ENCODE assay signal across 8 mouse cellular contexts in the genomic region with DNA sequence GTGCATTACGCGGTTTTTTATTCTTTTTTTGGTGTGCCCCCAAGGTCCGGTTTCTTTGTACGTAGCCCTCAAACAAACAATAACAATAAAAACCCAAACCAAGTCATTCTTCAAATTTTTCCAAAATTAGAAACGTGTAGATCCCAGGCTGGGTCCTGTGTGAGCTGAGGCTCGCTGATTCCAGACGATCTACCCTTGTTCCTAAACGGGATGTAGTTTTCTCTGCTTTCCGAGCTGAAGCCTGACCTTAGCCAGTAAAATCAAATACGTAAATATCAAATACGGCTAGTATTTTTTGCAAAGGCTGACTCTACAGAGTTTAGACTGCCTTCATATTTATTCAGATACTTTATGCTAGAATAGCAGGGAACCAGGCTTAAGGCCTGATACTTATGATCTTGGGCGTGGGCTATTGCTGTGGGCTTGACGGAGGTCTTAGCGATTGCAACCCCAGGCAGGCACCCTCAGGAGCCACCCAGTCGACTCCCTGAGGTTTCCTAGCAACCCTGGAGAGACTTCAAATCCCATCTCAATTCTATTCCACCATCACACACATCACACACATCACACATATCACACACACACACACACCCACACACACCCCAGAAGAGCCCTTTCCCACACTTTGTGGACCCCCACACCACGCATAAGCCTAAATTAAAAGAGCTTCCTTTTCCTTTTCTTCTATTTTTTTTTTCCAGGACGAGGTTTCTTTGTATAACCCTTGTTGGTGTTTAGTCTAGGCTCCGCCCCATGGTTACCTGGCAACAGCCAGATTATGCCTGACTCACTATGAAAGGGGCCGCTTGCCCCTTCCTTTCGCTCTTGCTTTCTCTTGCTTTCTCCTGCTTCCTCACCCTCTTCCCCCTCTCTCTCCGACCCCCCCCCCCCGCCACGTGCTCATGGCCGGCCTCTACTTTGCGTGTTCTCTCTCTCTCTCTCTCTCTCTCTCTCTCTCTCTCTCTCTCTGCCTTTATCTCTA. TPM values are rescaled to one million over a fixed set of nuclear protein-coding genes. Genes with fewer than 3 reads are reported as not detected.
DNase-seq lines count a peak whose midpoint lies in the region; ATAC-seq and TF ChIP-seq lines count a peak whose summit lies in the region.

No protein-coding gene starts in this region.

- TF ChIP-seq EP300 in liver, embryonic 14.5 days (IDR thresholded peaks at IDR 0.05; ENCODE audit: low read depth): no peak

- peak overlapping the region; percentile 41 for H3ac ChIP-seq in C2C12 (ENCODE audit: control insufficient read depth, insufficient read length, low read depth)

- no peak for TF ChIP-seq CTCF in C2C12 (IDR thresholded peaks at IDR 0.05; ENCODE audit: control insufficient read depth, insufficient read depth, insufficient read length)
- no peak for TF ChIP-seq CTCF in embryonic fibroblast, embryonic 13.5 days (IDR thresholded peaks at IDR 0.05; ENCODE audit: borderline replicate concordance, insufficient read depth, low read length)
- TF ChIP-seq CTCF in kidney, postnatal 0 days (IDR thresholded peaks at IDR 0.05; ENCODE audit: low read depth): no peak
- TF ChIP-seq CTCF in liver, embryonic 14.5 days (IDR thresholded peaks at IDR 0.05; ENCODE audit: low read depth): no peak
- no peak for TF ChIP-seq CTCF in testis, adult 2 months (IDR thresholded peaks at IDR 0.05; ENCODE audit: control insufficient read depth, insufficient read depth, insufficient replicate concordance, low read depth, low read length)

- H3K4me1 ChIP-seq in embryonic fibroblast, embryonic 13.5 days (ENCODE audit: control insufficient read depth, insufficient read depth, low read length): peaks cover 3% of the 10 kb centered on the region; the same call in 1 of the 2 replicates
- H3K4me1 ChIP-seq in heart, embryonic 14.5 days (ENCODE audit: control insufficient read depth in 2 of 2, insufficient read depth in 2 of 2, low read length in 2 of 2): peaks cover 28 to 44% of the 10 kb centered on the region in 2 experiments
- peaks cover 26% of the 10 kb centered on the region for H3K4me1 ChIP-seq in kidney, postnatal 0 days (replicated peaks; ENCODE audit: insufficient read depth, low read length)
- H3K4me1 ChIP-seq in liver, embryonic 14.5 days (replicated peaks; ENCODE audit: control insufficient read depth in 2 of 2, insufficient read depth in 2 of 2, low read length in 1 of 2): peaks cover 20 to 32% of the 10 kb centered on the region in 2 experiments
- H3K4me1 ChIP-seq in neural tube, embryonic 12.5 days: peaks cover 28% of the 10 kb centered on the region
- peaks cover 18% of the 10 kb centered on the region for H3K4me1 ChIP-seq in testis, adult 2 months (ENCODE audit: control insufficient read depth, insufficient read depth, low read length)

- no peaks in the 10 kb centered on the region for H3K27me3 ChIP-seq in C2C12 (ENCODE audit: control insufficient read depth, insufficient read depth, insufficient read length)
- no peaks in the 10 kb centered on the region for H3K27me3 ChIP-seq in heart, embryonic 14.5 days (ENCODE audit: control insufficient read depth, insufficient read depth, low read length)
- no peaks in the 10 kb centered on the region for H3K27me3 ChIP-seq in kidney, postnatal 0 days (ENCODE audit: insufficient read depth, low read length)
- H3K27me3 ChIP-seq in liver, embryonic 14.5 days (ENCODE audit: control insufficient read depth, insufficient read depth, low read length): peaks cover 3% of the 10 kb centered on the region
- H3K27me3 ChIP-seq in neural tube, embryonic 12.5 days (replicated peaks): no peaks in the 10 kb centered on the region
- H3K27me3 ChIP-seq in testis, adult 2 months (ENCODE audit: control insufficient read depth, insufficient read depth, low read length): no peaks in the 10 kb centered on the region

- 0 out of 2 replicates have a peak, but pooled peaks have one; percentile 20 for ATAC-seq in heart, embryonic 14.5 days (ENCODE audit: insufficient number of reproducible peaks, insufficient read depth, low FRiP score, low read depth)
- no peak for ATAC-seq in kidney, postnatal 0 days (replicated peaks; ENCODE audit: low FRiP score, low read depth)
- peak; percentile 26; the same call in 1 of the 2 replicates for ATAC-seq in liver, embryonic 14.5 days (ENCODE audit: insufficient read depth)
- ATAC-seq in neural tube, embryonic 12.5 days (ENCODE audit: low FRiP score, low read depth): peak; percentile 65

- H3K9me3 ChIP-seq in heart, embryonic 14.5 days (ENCODE audit: control insufficient read depth, low read length): no peaks in the 10 kb centered on the region
- H3K9me3 ChIP-seq in kidney, postnatal 0 days (replicated peaks; ENCODE audit: low read length): no peaks in the 10 kb centered on the region
- H3K9me3 ChIP-seq in liver, embryonic 14.5 days (ENCODE audit: control insufficient read depth, low read length): no peaks in the 10 kb centered on the region
- H3K9me3 ChIP-seq in neural tube, embryonic 12.5 days: no peaks in the 10 kb centered on the region

- peak overlapping the region; percentile 21 for H3K4me3 ChIP-seq in C2C12 (ENCODE audit: insufficient read depth, poor library complexity, severe bottlenecking)
- H3K4me3 ChIP-seq in embryonic fibroblast, embryonic 13.5 days (ENCODE audit: insufficient read depth, low read length): no peak overlapping the region; the same call in 1 of the 2 replicates
- peak overlapping the region; percentile 29 to 44 for H3K4me3 ChIP-seq in heart, embryonic 14.5 days (ENCODE audit: control insufficient read depth in 1 of 2, insufficient read depth in 1 of 2, low read depth in 1 of 2, low read length in 2 of 2)
- 0 out of 2 replicates have a peak overlapping the region, but pooled peaks have one; percentile 4 for H3K4me3 ChIP-seq in kidney, postnatal 0 days (replicated peaks; ENCODE audit: low read depth, low read length)
- H3K4me3 ChIP-seq in liver, embryonic 14.5 days (ENCODE audit: insufficient read depth in 1 of 2, low read depth in 2 of 2, low read length in 2 of 2): peak overlapping the region; percentile 55 to 60
- peak overlapping the region; percentile 23; the same call in 1 of the 2 replicates for H3K4me3 ChIP-seq in neural tube, embryonic 12.5 days
- H3K4me3 ChIP-seq in testis, adult 2 months (ENCODE audit: control insufficient read depth, low read depth, low read length): peak overlapping the region; percentile 72

- 17% methylated on average over 24 of the region's 25 CpGs for WGBS in heart, embryonic 14.5 days
- WGBS in kidney, postnatal 0 days: 8% methylated on average over 23 of the region's 25 CpGs
- 14% methylated on average over 24 of the region's 25 CpGs for WGBS in liver, embryonic 14.5 days (ENCODE audit: insufficient replicate concordance)
- WGBS in neural tube, embryonic 12.5 days: 16% methylated on average over 23 of the region's 25 CpGs

- H3K79me2 ChIP-seq in C2C12 (ENCODE audit: control insufficient read depth, insufficient read depth): peaks cover 19% of the 10 kb centered on the region

- H3K79me3 ChIP-seq in C2C12 (ENCODE audit: low read depth): peaks cover 8% of the 10 kb centered on the region

- peak; percentile 75 for DNase-seq in adrenal gland, postnatal 25 days
- DNase-seq in kidney, postnatal 0 days (ENCODE audit: low spot score): peak; percentile 96
- peak; percentile 77 to 90 (median 83) for DNase-seq in liver, embryonic 14.5 days (ENCODE audit: low read depth in 3 of 3, low spot score in 3 of 3)

- peaks cover 2% of the 10 kb centered on the region for H3K36me3 ChIP-seq in C2C12 (ENCODE audit: control insufficient read depth, insufficient read depth)
- H3K36me3 ChIP-seq in heart, embryonic 14.5 days (ENCODE audit: control insufficient read depth, insufficient read depth, low read length): no peaks in the 10 kb centered on the region
- H3K36me3 ChIP-seq in kidney, postnatal 0 days (ENCODE audit: insufficient read depth, low read length): no peaks in the 10 kb centered on the region
- H3K36me3 ChIP-seq in liver, embryonic 14.5 days (replicated peaks; ENCODE audit: control insufficient read depth, insufficient read depth, low read depth): no peaks in the 10 kb centered on the region
- no peaks in the 10 kb centered on the region for H3K36me3 ChIP-seq in neural tube, embryonic 12.5 days
- no peaks in the 10 kb centered on the region for H3K36me3 ChIP-seq in testis, adult 2 months (ENCODE audit: control insufficient read depth, insufficient read depth, low read length)

- H3K9ac ChIP-seq in heart, embryonic 14.5 days (ENCODE audit: low read length): peak overlapping the region; percentile 66
- peak overlapping the region; percentile 40; the same call in 1 of the 2 replicates for H3K9ac ChIP-seq in kidney, postnatal 0 days (ENCODE audit: low read depth, low read length)
- peak overlapping the region; percentile 65 for H3K9ac ChIP-seq in liver, embryonic 14.5 days (replicated peaks)
- H3K9ac ChIP-seq in neural tube, embryonic 12.5 days: peak overlapping the region; percentile 53

- H3K4me2 ChIP-seq in heart, embryonic 14.5 days (ENCODE audit: low read length): peak overlapping the region; percentile 62
- H3K4me2 ChIP-seq in kidney, postnatal 0 days (ENCODE audit: low read length): peak overlapping the region; percentile 48
- H3K4me2 ChIP-seq in liver, embryonic 14.5 days (ENCODE audit: low read depth): peak overlapping the region; percentile 69
- H3K4me2 ChIP-seq in neural tube, embryonic 12.5 days (replicated peaks): peak overlapping the region; percentile 58

- peak overlapping the region; percentile 96 for H3K27ac ChIP-seq in embryonic fibroblast, embryonic 13.5 days (ENCODE audit: insufficient read depth, low read length)
- peak overlapping the region; percentile 96 to 100 for H3K27ac ChIP-seq in heart, embryonic 14.5 days (replicated peaks in 1 of 2; ENCODE audit: control insufficient read depth in 1 of 2, insufficient read depth in 1 of 2, low read depth in 2 of 2, low read length in 2 of 2)
- H3K27ac ChIP-seq in kidney, postnatal 0 days: peak overlapping the region; percentile 98
- H3K27ac ChIP-seq in liver, embryonic 14.5 days: peak overlapping the region; percentile 90
- peak overlapping the region; percentile 91 for H3K27ac ChIP-seq in neural tube, embryonic 12.5 days
- peak overlapping the region; percentile 96 for H3K27ac ChIP-seq in testis, adult 2 months (ENCODE audit: control insufficient read depth, insufficient read depth, low read depth, low read length)

- TF ChIP-seq POLR2A in embryonic fibroblast, embryonic 13.5 days (IDR thresholded peaks at IDR 0.05; ENCODE audit: low read depth, low read length): no peak
- no peak for TF ChIP-seq POLR2A in testis, adult 2 months (IDR thresholded peaks at IDR 0.05; ENCODE audit: control insufficient read depth, low read depth, low read length)

RNA-seq across cellular contexts. Expression of gene Ubc, which starts 3.9 kb away (rescaled TPM):
- polyA plus RNA-seq in C2C12 (2012; fragmentation: generic; extraction: Trizol): 918 TPM
- 1,462 and 1,631 TPM in 2 replicates for total RNA-seq in adrenal gland, postnatal 25 days (2021)
- 543 and 665 TPM in 2 replicates for polyA plus RNA-seq in embryonic fibroblast, embryonic 13.5 days (2011; ENCODE audit: insufficient read length, low read depth, missing spikeins)
- 859 and 861 TPM in 2 replicates for polyA plus RNA-seq in heart, embryonic 14.5 days (2014; fragmentation: Nextera tagmentation; extraction: Ambion mirVana)
- 702 and 872 TPM in 2 replicates for polyA plus RNA-seq in kidney, postnatal 0 days (2015; fragmentation: Nextera tagmentation; extraction: Ambion mirVana)
- 155 and 221 TPM in 2 replicates for polyA plus RNA-seq in liver, embryonic 14.5 days (2012; rRNA removed)
- 313 and 374 TPM in 2 replicates for polyA plus RNA-seq in liver, embryonic 14.5 days (2014; fragmentation: Nextera tagmentation; extraction: Ambion mirVana)
- polyA plus RNA-seq in neural tube, embryonic 12.5 days (2016; fragmentation: Nextera tagmentation; extraction: Ambion mirVana): 1,083 and 1,154 TPM in 2 replicates
- 1,188 and 1,319 TPM in 2 replicates for polyA plus RNA-seq in testis, adult 2 months (2012; rRNA removed)

RNA-seq across cellular contexts. Expression of gene Gm10382, which starts 4.8 kb away (rescaled TPM):
- polyA plus RNA-seq in C2C12 (2012; fragmentation: generic; extraction: Trizol): 2.2 TPM
- not detected in 2 replicates for total RNA-seq in adrenal gland, postnatal 25 days (2021)
- not detected in 2 replicates for polyA plus RNA-seq in embryonic fibroblast, embryonic 13.5 days (2011; ENCODE audit: insufficient read length, low read depth, missing spikeins)
- polyA plus RNA-seq in heart, embryonic 14.5 days (2014; fragmentation: Nextera tagmentation; extraction: Ambion mirVana): 0.27 and 0.32 TPM in 2 replicates
- polyA plus RNA-seq in kidney, postnatal 0 days (2015; fragmentation: Nextera tagmentation; extraction: Ambion mirVana): 0.40 and 0.74 TPM in 2 replicates
- 0.05 and 0.10 TPM in 2 replicates for polyA plus RNA-seq in liver, embryonic 14.5 days (2012; rRNA removed)
- not detected in 2 replicates for polyA plus RNA-seq in liver, embryonic 14.5 days (2014; fragmentation: Nextera tagmentation; extraction: Ambion mirVana)
- 0.92 and 1.1 TPM in 2 replicates for polyA plus RNA-seq in neural tube, embryonic 12.5 days (2016; fragmentation: Nextera tagmentation; extraction: Ambion mirVana)
- polyA plus RNA-seq in testis, adult 2 months (2012; rRNA removed): 84.2 and 109 TPM in 2 replicates

RNA-seq across cellular contexts. Expression of gene Dhx37, which starts 40.0 kb away (rescaled TPM):
- 25.2 TPM for polyA plus RNA-seq in C2C12 (2012; fragmentation: generic; extraction: Trizol)
- total RNA-seq in adrenal gland, postnatal 25 days (2021): 17.5 and 25.9 TPM in 2 replicates
- polyA plus RNA-seq in embryonic fibroblast, embryonic 13.5 days (2011; ENCODE audit: insufficient read length, low read depth, missing spikeins): 18.6 and 27.6 TPM in 2 replicates
- 7.2 and 8.2 TPM in 2 replicates for polyA plus RNA-seq in heart, embryonic 14.5 days (2014; fragmentation: Nextera tagmentation; extraction: Ambion mirVana)
- polyA plus RNA-seq in kidney, postnatal 0 days (2015; fragmentation: Nextera tagmentation; extraction: Ambion mirVana): 7.2 and 8.1 TPM in 2 replicates
- 5.5 and 8.1 TPM in 2 replicates for polyA plus RNA-seq in liver, embryonic 14.5 days (2012; rRNA removed)
- polyA plus RNA-seq in liver, embryonic 14.5 days (2014; fragmentation: Nextera tagmentation; extraction: Ambion mirVana): 2.0 and 2.2 TPM in 2 replicates
- 15.0 and 15.6 TPM in 2 replicates for polyA plus RNA-seq in neural tube, embryonic 12.5 days (2016; fragmentation: Nextera tagmentation; extraction: Ambion mirVana)
- polyA plus RNA-seq in testis, adult 2 months (2012; rRNA removed): 17.0 and 19.5 TPM in 2 replicates

RNA-seq across cellular contexts. Expression of gene Bri3bp, which starts 47.5 kb away (rescaled TPM):
- polyA plus RNA-seq in C2C12 (2012; fragmentation: generic; extraction: Trizol): 29.4 TPM
- total RNA-seq in adrenal gland, postnatal 25 days (2021): 18.4 and 37.3 TPM in 2 replicates
- polyA plus RNA-seq in embryonic fibroblast, embryonic 13.5 days (2011; ENCODE audit: insufficient read length, low read depth, missing spikeins): 30.2 and 37.5 TPM in 2 replicates
- 34.8 and 36.6 TPM in 2 replicates for polyA plus RNA-seq in heart, embryonic 14.5 days (2014; fragmentation: Nextera tagmentation; extraction: Ambion mirVana)
- polyA plus RNA-seq in kidney, postnatal 0 days (2015; fragmentation: Nextera tagmentation; extraction: Ambion mirVana): 46.7 and 47.2 TPM in 2 replicates
- polyA plus RNA-seq in liver, embryonic 14.5 days (2012; rRNA removed): 3.7 and 4.9 TPM in 2 replicates
- polyA plus RNA-seq in liver, embryonic 14.5 days (2014; fragmentation: Nextera tagmentation; extraction: Ambion mirVana): 16.4 and 21.1 TPM in 2 replicates
- polyA plus RNA-seq in neural tube, embryonic 12.5 days (2016; fragmentation: Nextera tagmentation; extraction: Ambion mirVana): 37.0 and 39.2 TPM in 2 replicates
- polyA plus RNA-seq in testis, adult 2 months (2012; rRNA removed): 41.4 and 42.7 TPM in 2 replicates

RNA-seq across cellular contexts. Expression of gene Scarb1, which starts 53.0 kb away (rescaled TPM):
- polyA plus RNA-seq in C2C12 (2012; fragmentation: generic; extraction: Trizol): 31.4 TPM
- total RNA-seq in adrenal gland, postnatal 25 days (2021): 1,988 and 2,596 TPM in 2 replicates
- 46.8 and 47.8 TPM in 2 replicates for polyA plus RNA-seq in embryonic fibroblast, embryonic 13.5 days (2011; ENCODE audit: insufficient read length, low read depth, missing spikeins)
- polyA plus RNA-seq in heart, embryonic 14.5 days (2014; fragmentation: Nextera tagmentation; extraction: Ambion mirVana): 59.7 and 61.6 TPM in 2 replicates
- polyA plus RNA-seq in kidney, postnatal 0 days (2015; fragmentation: Nextera tagmentation; extraction: Ambion mirVana): 49.0 and 51.3 TPM in 2 replicates
- polyA plus RNA-seq in liver, embryonic 14.5 days (2012; rRNA removed): 50.1 and 54.1 TPM in 2 replicates
- polyA plus RNA-seq in liver, embryonic 14.5 days (2014; fragmentation: Nextera tagmentation; extraction: Ambion mirVana): 41.6 and 50.6 TPM in 2 replicates
- polyA plus RNA-seq in neural tube, embryonic 12.5 days (2016; fragmentation: Nextera tagmentation; extraction: Ambion mirVana): 26.6 and 28.2 TPM in 2 replicates
- 172 and 188 TPM in 2 replicates for polyA plus RNA-seq in testis, adult 2 months (2012; rRNA removed)

Comparison
In these comparisons a context has a peak if more than half of its experiments do, and no peak if none do; other contexts are left out.
1. RNA of gene Gm10382, which starts 4.8 kb away (polyA plus RNA-seq): 84.2 to 109 TPM in testis, adult 2 months; 2.2 TPM in C2C12 (single experiment), 0.92 to 1.1 TPM in neural tube, embryonic 12.5 days, 0.40 to 0.74 TPM in kidney, postnatal 0 days, 0.27 to 0.32 TPM in heart, embryonic 14.5 days, 0.05 to 0.10 TPM in liver, embryonic 14.5 days and not detected in embryonic fibroblast, embryonic 13.5 days; every median in the first group is over 10 times any median in the second.
2. Peak in every context shown above with its lines, with median percentiles within 50 percentile points of each other: DNase-seq, H3K27ac ChIP-seq, H3K4me2 ChIP-seq and H3K9ac ChIP-seq.